Mouse (Mus musculus) limb, embryonic 13.5 days (tissue): Measurements from ENCODE around the gene Paip2b. TPM values are rescaled to one million over a fixed set of nuclear protein-coding genes. Genes with fewer than 3 reads are reported as not detected.

Experiments
- ATAC-seq: fragments of 200-750 bp; cut with Nextera tagmentation; 2 replicates; pipeline ENCODE4 v1.8.0; 2017; ENCODE audit warnings: low read depth, moderate number of reproducible peaks, moderate TSS enrichment; ENCODE audit not compliant: low FRiP score
- H3K27ac ChIP-seq: fragments of 300-500 bp; sonication (generic); 2 replicates; pipeline ENCODE4 v1.5.1; 2015; ENCODE audit warnings: inconsistent platforms, mild to moderate bottlenecking, moderate library complexity
- H3K27me3 ChIP-seq: fragments of 300-500 bp; sonication (generic); 2 replicates; pipeline ENCODE4 v1.6.1; 2015; ENCODE audit warnings: mild to moderate bottlenecking, inconsistent platforms
- H3K36me3 ChIP-seq: fragments of 300-500 bp; sonication (generic); 2 replicates; pipeline ENCODE4 v1.6.1; 2015; ENCODE audit warnings: inconsistent platforms, mild to moderate bottlenecking, moderate library complexity
- H3K4me1 ChIP-seq: fragments of 300-500 bp; sonication (generic); 2 replicates; pipeline ENCODE4 v1.6.1; 2015; ENCODE audit warnings: inconsistent platforms
- H3K4me2 ChIP-seq: fragments of 300-500 bp; sonication (generic); replicated peaks from 2 replicates; pipeline ENCODE4 v1.6.1; 2015; ENCODE audit warnings: inconsistent platforms, mild to moderate bottlenecking, moderate library complexity
- H3K4me3 ChIP-seq: fragments of 300-500 bp; sonication (generic); 2 replicates; pipeline ENCODE4 v1.5.1; 2015; ENCODE audit warnings: moderate library complexity, mild to moderate bottlenecking, inconsistent platforms
- H3K9ac ChIP-seq: fragments of 300-500 bp; sonication (generic); 2 replicates; pipeline ENCODE4 v1.6.1; 2015; ENCODE audit warnings: mild to moderate bottlenecking, inconsistent platforms
- H3K9me3 ChIP-seq: fragments of 300-500 bp; sonication (generic); 2 replicates; pipeline ENCODE4 v1.6.1; 2016; ENCODE audit warnings: inconsistent platforms
- WGBS: fragments of 180-500 bp; shearing (Covaris S2); methylation state at CpG from one replicate; pipeline ENCODE4 v1.1.7; 2015; 5-methylcytosine and 5-hydroxymethylcytosine counted together
- polyA plus RNA-seq: library from polyadenylated mRNA; unstranded; fragments of >200 nt; fragmentation: Nextera tagmentation; extraction: Ambion mirVana; gene quantifications from 2 replicates; pipeline ENCODE4 v1.2.1, GENCODE M21; 2015

Gene Paip2b
- 19.2 and 20.5 TPM in 2 replicates for polyA plus RNA-seq

- H3K27me3 ChIP-seq, result no peaks in the 10 kb centered on the region
- H3K4me1 ChIP-seq, result peaks cover 15% of the 10 kb centered on the region
- ATAC-seq, result peak; percentile 99
- H3K9me3 ChIP-seq, result no peaks in the 10 kb centered on the region
- H3K27ac ChIP-seq, result peak within 1 kb of the TSS; percentile 88
- H3K9ac ChIP-seq, result peak within 1 kb of the TSS; percentile 85
- under 1% methylated on average over 35 of the region's 37 CpGs for WGBS
- H3K4me2 ChIP-seq, result peak within 1 kb of the TSS; percentile 81
- H3K4me3 ChIP-seq, result peak within 1 kb of the TSS; percentile 69
- H3K36me3 ChIP-seq, result peaks cover 9% of the 10 kb centered on the region
Measured at GRCm38 (mm10) chr6:83831606-83832123, at the start of gene Paip2b. Paip2b (minus strand) TSS chr6:83831741.

DNA sequence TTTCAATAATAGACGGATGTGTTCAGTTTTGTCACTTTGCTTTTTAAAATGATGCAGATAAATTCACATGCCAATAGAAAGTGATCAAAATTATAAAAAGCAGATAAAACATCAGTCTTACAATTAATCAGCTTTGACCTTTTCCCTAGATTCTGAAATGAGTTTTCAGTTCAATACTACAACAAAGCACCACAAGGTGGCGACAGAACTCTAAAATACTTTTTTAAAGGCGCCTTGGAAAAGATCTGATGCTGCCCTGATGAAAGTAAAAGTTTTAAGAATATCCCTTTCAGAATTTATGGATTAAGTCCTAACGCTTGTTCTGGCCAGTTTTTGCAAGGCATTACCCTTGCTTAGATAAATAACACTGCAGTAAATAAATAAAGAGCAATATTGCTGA is 48.3 kb upstream of the Paip2b start:
- H3K9me3 ChIP-seq, result no peaks in the 10 kb centered on the region
- H3K27me3 ChIP-seq, result no peaks in the 10 kb centered on the region
- no peak for ATAC-seq
- no peak overlapping the region for H3K4me3 ChIP-seq
- H3K4me1 ChIP-seq, result no peaks in the 10 kb centered on the region
- 4% methylated on average over 4 of the region's 4 CpGs for WGBS
- H3K36me3 ChIP-seq, result no peaks in the 10 kb centered on the region
- H3K27ac ChIP-seq, result no peak overlapping the region
- peak overlapping the region; percentile 34; the same call in 1 of the 2 replicates for H3K4me2 ChIP-seq
- peak overlapping the region; percentile 43; the same call in 1 of the 2 replicates for H3K9ac ChIP-seq

DNA sequence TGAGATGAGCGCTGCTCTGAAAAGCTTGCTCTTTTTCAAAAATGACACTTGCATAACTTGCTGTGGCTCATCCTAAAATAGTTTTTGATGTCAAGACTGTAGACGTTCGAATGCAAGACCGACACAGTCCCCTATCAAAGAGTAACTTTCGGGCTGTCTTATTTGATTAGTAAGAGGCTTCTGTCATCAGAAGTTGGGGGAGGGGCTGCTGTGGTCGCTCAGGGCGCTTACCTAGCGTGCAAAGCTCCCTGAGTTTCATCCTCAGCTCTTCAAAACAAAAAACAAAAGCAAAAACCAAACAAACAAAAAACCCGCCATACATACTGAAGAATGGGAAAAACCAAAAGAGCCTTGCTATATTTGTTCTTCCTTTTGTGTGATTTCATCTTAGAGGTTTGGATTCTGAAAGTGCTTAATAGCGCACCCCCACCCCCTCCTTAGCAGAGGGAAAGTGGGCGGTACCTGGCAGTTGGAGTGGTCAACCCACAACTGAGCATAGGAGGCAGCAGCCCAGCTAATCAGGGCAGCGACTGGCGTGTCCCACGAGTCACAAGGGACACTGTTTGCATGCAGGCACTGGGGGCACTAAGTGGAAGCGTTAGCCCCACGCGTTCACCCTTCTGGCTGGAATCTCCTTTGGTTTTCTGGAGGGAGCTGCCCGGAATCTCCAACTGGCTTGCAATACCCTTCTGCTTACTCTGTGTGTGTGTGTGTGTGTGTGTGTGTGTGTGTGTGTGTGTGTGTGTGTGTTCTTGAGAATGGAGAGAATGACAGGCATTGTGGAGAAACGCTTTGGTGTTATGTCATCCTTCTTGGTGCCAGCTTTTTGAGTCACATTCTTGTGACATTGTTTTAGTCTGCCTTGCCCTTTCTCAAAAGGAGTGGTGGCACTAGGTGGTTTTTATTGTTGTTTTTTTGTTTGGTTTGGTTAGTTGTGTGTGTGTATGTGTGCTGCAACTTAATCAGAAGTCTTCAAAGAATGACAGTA is 36.4 kb upstream of the Paip2b start:
- 5% methylated on average over 19 of the region's 19 CpGs for WGBS
- Histone ChIP-seq H3K4me3 (peak overlapping the region; percentile 64), H3K27ac (no peak overlapping the region), H3K9ac (peak overlapping the region; percentile 68), H3K9me3 (no peaks in the 10 kb centered on the region), H3K4me1 (peaks cover 10% of the 10 kb centered on the region), H3K4me2 (peak overlapping the region; percentile 100), H3K27me3 (peaks cover 14% of the 10 kb centered on the region), H3K36me3 (no peaks in the 10 kb centered on the region)
- no peak for ATAC-seq

DNA sequence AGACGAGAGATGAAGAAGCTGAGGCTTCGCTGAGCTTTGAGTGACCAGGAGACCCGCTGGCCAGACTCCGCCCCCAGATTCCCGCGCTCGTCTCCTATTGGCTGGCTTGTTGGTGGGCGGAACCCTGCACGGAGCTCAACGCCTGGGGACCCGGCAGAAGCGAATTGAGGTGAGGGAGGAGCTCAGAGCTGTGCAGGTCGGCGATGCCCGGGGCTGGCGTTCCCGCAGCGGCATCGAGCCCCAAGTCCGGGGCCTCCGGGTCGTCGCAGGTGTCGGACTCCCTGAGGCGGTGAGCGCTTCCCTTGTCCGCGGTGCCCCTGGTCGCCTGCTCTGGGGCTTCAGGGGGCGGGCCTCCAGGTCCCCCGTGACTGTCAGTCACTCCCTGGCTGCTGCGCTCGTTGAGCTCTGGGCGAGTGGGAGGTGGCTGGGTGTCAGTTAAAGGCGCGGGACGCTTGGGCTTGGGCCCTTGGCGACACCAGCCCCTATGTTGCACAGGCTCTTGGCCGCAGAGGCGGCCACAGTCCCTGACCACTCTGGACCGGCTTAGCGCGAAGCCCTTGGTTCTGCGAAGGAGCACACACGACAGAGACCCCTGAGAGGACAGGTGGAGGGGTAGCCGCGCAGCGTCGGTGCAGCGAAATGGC is 35.5 kb upstream of the Paip2b start, which contains the start of gene Zfp638:
TSS of gene Zfp638 (plus strand) at position 156 of the 644 bp plus-strand sequence.
- Histone ChIP-seq H3K4me1 (peaks cover 10% of the 10 kb centered on the region), H3K27me3 (peaks cover 14% of the 10 kb centered on the region), H3K4me3 (peak within 1 kb of the TSS; percentile 64), H3K36me3 (no peaks in the 10 kb centered on the region), H3K4me2 (peak within 1 kb of the TSS; percentile 100), H3K9me3 (no peaks in the 10 kb centered on the region), H3K27ac (no peak within 1 kb of the TSS), H3K9ac (peak within 1 kb of the TSS; percentile 68)
- WGBS, result under 1% methylated on average over 50 of the region's 50 CpGs
- ATAC-seq, result peak; percentile 96

GRCm38 (mm10) chr6:83866423-83866822 is 34.9 kb upstream of the Paip2b start:
- Histone ChIP-seq H3K4me1 (peaks cover 10% of the 10 kb centered on the region), H3K9me3 (no peaks in the 10 kb centered on the region), H3K4me3 (peak overlapping the region; percentile 64), H3K9ac (0 out of 2 replicates have a peak overlapping the region, but pooled peaks have one; percentile 31), H3K27me3 (peaks cover 14% of the 10 kb centered on the region), H3K4me2 (peak overlapping the region; percentile 100), H3K27ac (no peak overlapping the region), H3K36me3 (no peaks in the 10 kb centered on the region)
- peak; percentile 18; the same call in 1 of the 2 replicates for ATAC-seq
- 35% methylated on average over 4 of the region's 4 CpGs for WGBS

DNA sequence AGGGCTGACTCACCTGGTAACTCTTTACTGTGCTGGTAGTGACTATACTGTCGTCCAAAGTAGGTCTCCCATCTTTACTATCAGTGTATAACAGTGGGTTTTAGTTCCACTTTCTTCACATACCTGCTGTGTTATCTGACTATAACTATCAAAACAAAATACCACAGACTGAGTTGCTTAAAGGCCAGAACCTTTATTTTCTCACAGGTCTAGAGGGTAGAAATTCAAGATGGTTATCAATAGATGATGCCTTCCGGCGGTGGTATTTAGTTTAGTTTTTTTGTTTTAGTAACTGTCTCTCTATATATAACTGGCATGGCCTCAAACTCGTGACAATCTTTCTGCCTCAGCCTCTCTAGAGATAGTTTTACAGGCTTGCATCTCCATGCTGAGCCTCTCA is 32.0 kb upstream of the Paip2b start:
- Histone ChIP-seq H3K27me3 (0 out of 2 replicates have a peak, but pooled peaks cover 9% of the 10 kb centered on the region), H3K4me1 (peaks cover 10% of the 10 kb centered on the region), H3K4me3 (no peak overlapping the region), H3K4me2 (no peak overlapping the region), H3K9ac (no peak overlapping the region), H3K36me3 (no peaks in the 10 kb centered on the region), H3K9me3 (no peaks in the 10 kb centered on the region), H3K27ac (no peak overlapping the region)
- ATAC-seq, result no peak
- WGBS, result 72% methylated on average over 4 of the region's 4 CpGs

DNA sequence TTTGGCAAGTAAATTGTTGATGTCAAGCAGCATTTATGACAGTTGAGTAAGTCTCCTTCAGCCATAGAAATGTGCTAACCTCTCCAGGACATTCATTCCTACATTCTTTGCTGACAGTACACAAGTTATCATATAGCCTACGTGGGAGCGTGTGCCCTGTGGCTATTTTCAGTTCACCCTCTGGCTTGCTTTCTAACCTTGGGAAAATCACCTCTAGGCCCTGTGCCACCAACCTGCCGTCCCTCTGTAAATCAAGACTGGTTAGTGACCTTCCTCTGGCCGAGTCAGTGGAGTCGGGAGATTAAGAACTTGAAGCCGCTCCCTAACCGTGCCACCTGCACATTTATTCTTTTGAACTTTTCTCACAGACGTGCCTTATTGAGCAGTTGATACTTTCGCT is 28.5 kb upstream of the Paip2b start:
- Histone ChIP-seq H3K4me2 (no peak overlapping the region), H3K9ac (no peak overlapping the region), H3K4me1 (no peaks in the 10 kb centered on the region), H3K36me3 (no peaks in the 10 kb centered on the region), H3K27me3 (no peaks in the 10 kb centered on the region), H3K9me3 (no peaks in the 10 kb centered on the region), H3K27ac (no peak overlapping the region), H3K4me3 (no peak overlapping the region)
- ATAC-seq, result no peak
- WGBS, result 84% methylated on average over 9 of the region's 9 CpGs

- Histone ChIP-seq H3K4me1 (no peaks in the 10 kb centered on the region), H3K4me2 (no peak overlapping the region), H3K4me3 (no peak overlapping the region), H3K36me3 (no peaks in the 10 kb centered on the region), H3K27me3 (no peaks in the 10 kb centered on the region), H3K27ac (no peak overlapping the region), H3K9ac (no peak overlapping the region), H3K9me3 (no peaks in the 10 kb centered on the region)
- no peak for ATAC-seq
- 69% methylated on average over 5 of the region's 5 CpGs for WGBS
Measured at GRCm38 (mm10) chr6:83857476-83857875, 25.9 kb upstream of the Paip2b start.

DNA sequence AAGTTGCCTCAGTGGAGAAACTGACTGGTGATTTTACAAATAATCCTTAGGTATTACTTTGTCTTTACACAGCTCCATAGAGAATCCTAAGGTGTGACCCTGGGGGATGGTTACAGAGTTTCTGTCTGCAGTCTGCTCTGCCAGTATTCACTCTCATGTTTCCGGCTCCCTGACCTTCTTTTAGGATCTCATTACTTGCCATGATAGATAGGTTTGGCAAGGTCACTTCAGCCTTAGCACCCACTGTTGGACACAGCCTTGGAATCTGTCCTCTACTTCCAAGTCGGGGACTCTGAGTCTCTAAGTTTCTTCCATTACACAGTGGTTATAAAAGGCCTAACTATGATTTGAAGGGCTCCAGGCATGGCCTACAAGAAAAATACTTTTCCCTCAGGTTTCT is 17.9 kb upstream of the Paip2b start:
- Histone ChIP-seq H3K4me1 (no peaks in the 10 kb centered on the region), H3K36me3 (no peaks in the 10 kb centered on the region), H3K27ac (no peak overlapping the region), H3K4me3 (no peak overlapping the region), H3K9ac (no peak overlapping the region), H3K9me3 (no peaks in the 10 kb centered on the region), H3K27me3 (no peaks in the 10 kb centered on the region), H3K4me2 (no peak overlapping the region)
- ATAC-seq, result no peak
- WGBS, result 86% methylated on average over 2 of the region's 2 CpGs

DNA sequence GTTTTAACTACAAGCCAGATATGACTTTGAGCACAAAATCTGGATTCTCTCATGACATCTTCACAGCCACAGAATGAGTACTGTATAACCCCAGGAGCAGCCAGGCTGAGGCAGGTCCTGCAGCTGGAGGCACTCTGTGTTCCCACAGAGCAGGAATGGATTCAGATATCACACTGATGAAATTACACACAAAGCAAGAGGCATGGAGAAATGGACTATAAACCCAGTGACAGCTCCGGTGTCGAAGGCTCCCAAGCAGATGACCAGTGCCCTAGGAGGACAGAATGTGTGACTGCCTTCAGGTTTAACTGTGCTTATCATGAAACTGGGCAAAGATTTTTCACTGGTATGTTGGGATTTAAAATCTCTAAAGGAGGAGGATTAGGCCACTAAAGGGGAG is 14.6 kb upstream of the Paip2b start:
- ATAC-seq, result no peak
- Histone ChIP-seq H3K9me3 (no peaks in the 10 kb centered on the region), H3K4me3 (no peak overlapping the region), H3K27ac (no peak overlapping the region), H3K4me2 (no peak overlapping the region), H3K9ac (no peak overlapping the region), H3K36me3 (no peaks in the 10 kb centered on the region), H3K4me1 (no peaks in the 10 kb centered on the region), H3K27me3 (no peaks in the 10 kb centered on the region)
- 86% methylated on average over 2 of the region's 2 CpGs for WGBS

DNA sequence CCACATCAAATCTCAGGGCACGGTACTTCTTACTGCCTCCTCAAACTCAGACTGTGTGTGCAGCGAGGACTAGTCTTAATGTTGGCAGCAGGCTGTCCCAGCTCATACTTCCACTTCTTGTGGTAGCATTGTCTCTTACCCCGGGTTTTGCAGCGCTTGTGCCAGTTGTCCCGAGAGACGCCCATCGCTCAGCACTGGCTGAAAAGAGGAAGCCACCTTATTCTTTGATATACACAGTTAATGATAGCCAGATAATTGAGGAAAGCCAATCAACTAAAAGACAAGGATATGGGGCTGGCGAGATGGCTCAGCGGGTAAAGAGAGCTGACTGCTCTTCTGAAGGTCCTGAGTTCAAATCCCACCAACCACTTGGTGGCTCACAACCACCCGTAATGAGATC is 13.4 kb upstream of the Paip2b start:
- no peak overlapping the region for H3K4me2 ChIP-seq
- no peak overlapping the region for H3K9ac ChIP-seq
- no peak overlapping the region for H3K4me3 ChIP-seq
- no peaks in the 10 kb centered on the region for H3K27me3 ChIP-seq
- H3K27ac ChIP-seq, result no peak overlapping the region
- WGBS, result 89% methylated on average over 10 of the region's 10 CpGs
- H3K4me1 ChIP-seq, result no peaks in the 10 kb centered on the region
- ATAC-seq, result no peak
- no peaks in the 10 kb centered on the region for H3K9me3 ChIP-seq
- H3K36me3 ChIP-seq, result no peaks in the 10 kb centered on the region

- Histone ChIP-seq H3K27ac (no peak overlapping the region), H3K27me3 (no peaks in the 10 kb centered on the region), H3K4me3 (no peak overlapping the region), H3K4me1 (no peaks in the 10 kb centered on the region), H3K4me2 (no peak overlapping the region), H3K9ac (no peak overlapping the region), H3K9me3 (no peaks in the 10 kb centered on the region), H3K36me3 (no peaks in the 10 kb centered on the region)
- ATAC-seq, result no peak
- 81% methylated on average over 6 of the region's 6 CpGs for WGBS
Measured at GRCm38 (mm10) chr6:83840086-83840485, 8.5 kb upstream of the Paip2b start.
